Mouse (Mus musculus): ENCODE data around the gene Mthfd2.

Mthfd2 gene

DNA sequence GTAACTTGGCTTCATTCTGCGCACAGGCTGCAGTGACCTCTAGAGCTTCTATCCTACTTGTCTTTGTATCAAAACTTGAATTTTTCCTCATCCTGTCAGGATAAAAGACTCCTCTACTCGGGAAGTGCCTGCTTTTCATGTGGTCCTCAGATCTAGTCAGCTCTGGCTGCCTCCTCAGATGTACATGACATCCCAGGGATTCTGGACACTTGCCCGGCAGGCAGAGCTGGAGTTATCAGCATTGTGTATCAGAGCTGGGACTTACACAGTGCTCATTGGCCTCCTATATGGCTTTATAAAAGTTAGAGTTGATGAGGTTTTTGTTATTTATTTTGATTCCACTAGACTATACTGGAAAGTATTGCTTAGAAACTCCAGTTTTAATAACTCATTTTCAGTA, 15.7 kb upstream of the Mthfd2 start:
- DNase-seq (ENCODE audit: low read depth, low spot score), result no peak

DNA sequence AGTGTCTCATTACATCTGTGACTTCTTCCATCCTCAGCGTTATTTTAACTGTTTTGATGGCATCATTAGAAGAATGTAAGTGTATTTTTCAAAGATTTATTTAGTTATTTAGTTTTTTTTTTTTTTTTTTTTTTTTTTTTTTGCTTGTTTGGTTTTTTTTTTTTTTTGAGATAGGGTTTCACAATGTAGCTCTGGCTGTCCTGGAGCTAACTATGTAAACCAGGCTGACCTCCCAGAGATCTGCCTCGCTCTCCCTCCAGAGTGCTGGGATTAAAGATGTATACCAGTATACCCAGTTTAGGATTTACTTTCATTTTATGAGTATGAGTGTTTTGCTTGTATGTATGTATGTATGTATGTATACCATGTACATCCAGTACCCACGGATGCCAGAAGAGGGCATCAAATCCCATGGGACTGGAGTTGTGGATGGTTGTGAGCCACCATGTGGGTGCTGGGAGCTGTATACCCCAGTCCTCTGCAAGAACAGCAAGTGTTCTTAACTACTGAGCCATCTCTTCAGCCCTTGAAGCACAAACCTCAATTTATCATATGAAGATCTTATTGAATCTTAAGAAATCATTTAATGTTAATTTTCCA, 2.0 kb upstream of the Mthfd2 start:
- DNase-seq (ENCODE audit: low read depth, low spot score), result peak; percentile 70

- no peak for DNase-seq (ENCODE audit: low read depth, low spot score)
Measured at GRCm38 (mm10) chr6:83326761-83327160, 1.1 kb upstream of the Mthfd2 start.

GRCm38 (mm10) chr6:83326394-83326736, 657 bp upstream of the Mthfd2 start:
- no peak for DNase-seq (ENCODE audit: low read depth, low spot score)

DNA sequence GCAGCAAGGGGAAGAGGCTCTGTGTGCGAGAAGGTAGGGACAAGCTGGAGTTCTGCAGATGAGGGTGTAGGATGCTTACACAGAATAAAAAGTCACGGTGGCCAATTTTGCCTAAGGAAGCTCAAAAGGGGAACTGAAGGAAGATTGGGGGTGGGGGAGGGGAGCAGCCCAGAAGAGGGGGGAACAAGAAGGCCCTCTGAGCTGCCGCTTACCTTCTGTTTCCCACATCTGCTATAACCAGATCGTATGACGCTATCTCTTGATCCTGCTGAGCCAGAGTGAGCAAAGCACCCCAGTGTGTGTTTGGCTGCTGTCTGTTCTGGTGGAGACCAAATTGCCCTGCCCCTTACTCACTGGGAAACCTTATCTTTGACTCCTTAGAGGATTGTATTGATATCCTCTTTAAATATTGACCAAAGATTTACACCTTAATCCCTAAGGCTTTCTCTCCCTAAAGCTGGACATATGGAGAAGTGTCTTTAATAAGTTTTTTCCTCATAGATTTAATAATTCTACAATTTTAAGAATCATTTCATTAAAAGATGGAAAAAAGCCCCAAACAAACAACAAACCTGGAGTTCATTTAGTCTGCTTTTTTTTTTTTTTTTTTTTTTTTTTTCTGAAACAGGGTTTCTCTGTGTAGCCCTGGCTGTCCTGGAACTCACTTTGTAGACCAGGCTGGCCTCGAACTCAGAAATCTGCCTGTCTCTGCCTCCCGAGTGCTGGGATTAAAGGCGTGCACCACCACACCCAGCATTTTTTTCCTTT, 1.9 kb downstream of the Mthfd2 start:
- DNase-seq (ENCODE audit: low read depth, low spot score), result no peak

DNA sequence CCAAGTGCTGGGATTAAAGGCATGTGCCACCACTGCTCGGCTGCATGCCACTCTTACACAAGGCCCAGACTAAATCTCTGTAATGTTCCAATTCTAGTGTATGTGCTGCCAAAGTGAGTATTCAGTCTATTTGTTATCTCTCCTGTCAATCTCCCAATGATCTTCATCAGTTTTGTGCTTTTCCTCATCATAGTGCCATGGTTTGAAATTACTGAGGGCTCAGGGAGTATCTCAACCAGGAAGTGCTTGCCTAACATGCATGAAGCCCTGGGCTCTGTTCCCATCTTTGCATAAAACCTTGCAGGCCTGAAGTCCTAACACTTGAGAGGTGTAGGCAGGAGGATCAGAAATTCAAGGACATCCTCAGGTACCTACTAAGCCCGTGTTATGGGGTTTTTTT, 2.9 kb downstream of the Mthfd2 start:
- no peak for DNase-seq (ENCODE audit: low read depth, low spot score)

- no peak for DNase-seq (ENCODE audit: low read depth, low spot score)
Measured at GRCm38 (mm10) chr6:83321927-83322326, 3.8 kb downstream of the Mthfd2 start.

- peak; percentile 96 for DNase-seq (ENCODE audit: low read depth, low spot score)
Measured at GRCm38 (mm10) chr6:83317108-83317741, 8.5 kb downstream of the Mthfd2 start.

- DNase-seq (ENCODE audit: low read depth, low spot score), result peak; percentile 29
Measured at GRCm38 (mm10) chr6:83316022-83316421, 9.7 kb downstream of the Mthfd2 start.

DNA sequence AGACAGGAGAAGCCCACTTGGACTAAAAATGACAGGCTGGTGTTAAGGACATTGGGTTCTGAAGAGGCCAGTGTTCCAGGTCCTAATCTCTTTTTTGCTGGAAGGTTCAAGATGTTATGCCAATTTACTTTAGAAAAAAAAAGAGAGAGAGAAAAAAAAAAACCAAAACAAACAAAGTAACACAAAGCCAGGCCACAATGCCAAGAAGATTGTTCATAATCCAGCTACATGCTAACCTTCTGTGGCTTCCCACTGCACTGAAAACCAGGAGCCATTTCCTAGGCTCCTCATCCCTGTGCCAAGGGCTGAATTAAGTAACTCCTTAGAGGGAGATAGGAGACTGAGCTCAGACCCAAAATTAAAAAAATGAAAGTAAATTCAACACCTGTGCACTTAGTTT, 10.4 kb downstream of the Mthfd2 start:
- no peak for DNase-seq (ENCODE audit: low read depth, low spot score)

GRCm38 (mm10) chr6:83312514-83312913, 13.2 kb downstream of the Mthfd2 start:
- DNase-seq (ENCODE audit: low read depth, low spot score), result no peak

GRCm38 (mm10) chr6:83312021-83312420, 13.7 kb downstream of the Mthfd2 start:
- DNase-seq (ENCODE audit: low read depth, low spot score), result no peak

- no peak for DNase-seq (ENCODE audit: low read depth, low spot score)
Measured at GRCm38 (mm10) chr6:83311206-83311605, 14.5 kb downstream of the Mthfd2 start.

DNA sequence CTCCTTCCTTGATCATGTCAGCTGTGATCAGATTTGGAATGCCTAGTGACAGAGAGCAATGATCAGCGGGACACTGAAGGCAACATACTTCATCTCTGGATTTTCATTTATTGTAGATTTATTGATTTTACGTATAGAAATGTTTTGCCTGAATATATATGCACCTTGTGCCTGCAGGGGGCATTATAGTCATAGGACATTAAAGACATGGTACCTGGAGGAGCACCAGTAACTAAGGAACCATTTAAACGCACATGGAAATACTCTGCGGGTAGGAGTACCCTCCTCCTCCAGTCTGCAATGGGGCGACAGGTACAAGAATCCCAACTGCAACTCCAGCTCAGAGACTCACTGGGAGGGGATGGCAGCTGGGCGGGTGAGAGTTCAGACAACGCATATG, 16.7 kb downstream of the Mthfd2 start:
- no peak for DNase-seq (ENCODE audit: low read depth, low spot score)

GRCm38 (mm10) chr6:83302264-83302663, 23.4 kb downstream of the Mthfd2 start:
- no peak for DNase-seq (ENCODE audit: low read depth, low spot score)

- no peak for DNase-seq (ENCODE audit: low read depth, low spot score)
Measured at GRCm38 (mm10) chr6:83301294-83301693, 24.4 kb downstream of the Mthfd2 start.

DNA sequence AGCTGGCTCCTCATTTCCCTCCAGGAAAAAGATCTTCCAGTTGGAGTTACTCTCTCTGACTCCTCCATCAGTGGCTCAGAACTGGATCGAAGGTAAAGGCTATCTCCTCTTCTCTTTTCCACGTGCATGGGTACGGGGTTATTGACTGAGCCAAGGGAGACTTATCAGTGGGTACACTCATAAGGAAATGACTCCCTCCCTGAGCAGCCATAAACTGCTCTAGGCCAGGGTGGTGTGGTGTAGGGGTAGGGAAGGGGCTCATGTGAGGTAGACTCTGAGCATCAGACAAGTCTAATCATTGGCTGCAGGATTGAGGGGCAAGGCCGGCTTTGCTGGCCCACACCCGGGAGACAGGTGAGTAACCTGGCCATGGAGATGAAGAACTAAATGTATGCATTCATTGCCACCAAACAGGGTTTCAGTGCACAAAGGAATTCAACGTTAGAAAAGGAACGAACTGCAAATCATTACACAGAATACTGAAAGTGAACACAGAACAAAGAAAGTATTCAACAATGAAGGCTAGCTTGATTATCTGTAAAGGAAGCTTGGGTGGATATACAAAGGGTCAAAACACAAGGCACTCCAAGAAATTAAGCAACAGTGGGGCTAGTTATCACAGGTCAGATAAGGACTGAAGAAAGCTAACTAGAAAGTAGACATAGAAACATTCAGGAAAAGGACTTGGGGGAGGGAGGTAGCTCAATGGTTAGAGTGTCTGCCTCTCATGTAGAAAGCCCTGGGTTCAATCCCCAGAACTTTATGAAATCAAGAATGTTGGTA, 25.1 kb downstream of the Mthfd2 start:
- DNase-seq (ENCODE audit: low read depth, low spot score), result no peak

DNA sequence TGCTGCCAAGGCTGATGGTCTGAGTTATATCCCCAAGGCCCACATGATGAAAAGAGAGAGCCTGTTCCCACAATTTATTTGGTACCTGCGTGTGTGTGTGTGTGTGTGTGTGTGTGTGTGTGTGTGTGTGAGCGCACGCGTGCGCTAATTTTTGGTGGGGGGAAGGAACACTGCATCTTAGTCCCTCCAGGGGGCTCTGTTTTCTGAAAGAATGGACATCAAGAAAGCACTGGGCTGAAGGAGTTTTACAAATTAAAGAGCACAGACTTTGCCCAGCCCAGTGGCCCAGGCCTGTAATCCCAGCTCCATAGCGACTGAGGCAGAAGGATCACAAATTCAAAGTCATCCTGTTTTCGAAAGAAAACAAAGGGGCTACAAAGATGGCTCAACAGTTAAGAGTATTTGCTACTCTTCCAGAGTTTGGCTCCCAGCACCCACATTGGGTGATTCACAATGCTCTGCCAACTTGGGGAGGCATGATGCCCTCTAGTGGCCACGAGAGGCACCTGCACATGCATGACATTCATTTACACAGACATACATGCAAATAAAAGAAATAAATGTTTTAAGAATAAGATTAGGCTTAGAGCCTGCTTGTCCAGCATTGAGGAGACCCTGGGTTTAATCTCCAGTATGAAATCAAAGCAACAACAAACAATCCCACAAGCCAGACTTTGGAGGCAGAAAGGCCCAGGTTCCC, 45.3 kb downstream of the Mthfd2 start:
- peak; percentile 87 for DNase-seq (ENCODE audit: low read depth, low spot score)

DNA sequence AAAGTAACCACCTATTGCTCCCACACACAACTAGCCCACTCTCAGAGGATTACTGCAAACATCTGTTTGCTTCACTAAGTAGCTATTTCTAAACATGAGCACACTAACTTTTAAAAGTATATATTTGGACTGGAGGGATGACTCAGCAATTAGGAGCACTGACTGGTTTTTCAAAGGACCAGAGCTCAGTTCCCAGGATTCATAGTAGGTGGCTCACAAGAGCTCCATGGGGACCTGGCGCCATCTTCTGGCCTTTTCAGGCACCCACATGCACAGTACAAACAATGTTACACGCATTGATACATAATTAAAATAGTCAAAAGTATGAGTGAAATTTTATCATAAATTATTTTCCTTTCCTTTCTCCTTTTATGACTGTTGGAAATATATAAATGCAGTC, 46.8 kb downstream of the Mthfd2 start:
- DNase-seq (ENCODE audit: low read depth, low spot score), result peak; percentile 87

DNA sequence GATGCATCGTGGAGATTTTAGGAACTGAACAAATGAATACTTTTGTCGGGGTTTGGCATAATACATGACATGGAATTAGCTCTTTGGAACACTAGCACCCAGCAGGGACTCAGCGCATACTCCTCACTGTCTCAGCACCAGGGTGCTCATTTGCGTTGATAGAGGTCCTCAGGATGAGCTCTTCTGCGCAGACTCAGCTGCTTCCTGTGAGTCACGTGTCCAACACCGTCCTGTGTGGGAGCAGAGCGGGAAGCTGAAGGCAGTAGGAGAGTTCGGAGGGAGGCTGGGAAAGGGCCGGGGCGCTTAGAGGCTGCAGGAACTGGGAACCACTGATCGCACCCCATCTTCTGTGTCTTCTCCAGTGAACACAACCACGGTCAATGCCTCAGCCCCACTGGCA, 48.6 kb downstream of the Mthfd2 start:
- peak; percentile 92 for DNase-seq (ENCODE audit: low read depth, low spot score)

- DNase-seq (ENCODE audit: low read depth, low spot score), result no peak
Measured at GRCm38 (mm10) chr6:83273733-83274132, 52.0 kb downstream of the Mthfd2 start.
